Mouse (Mus musculus) kidney, adult 2 months (tissue): ENCODE data around the gene Tmtc1. TPM values are rescaled to one million over a fixed set of nuclear protein-coding genes. Genes with fewer than 3 reads are reported as not detected.

Experiments
- DNase-seq: peaks from one replicate; pipeline ENCODE4 v3.0.0; 2021
- H3K27ac ChIP-seq: fragments of 200-500 bp; 2 replicates; pipeline ENCODE4 v1.5.1; 2012; ENCODE audit warnings: low read depth, low read length, control low read depth, inconsistent platforms; ENCODE audit not compliant: insufficient read depth
- H3K27me3 ChIP-seq: fragments of 200-500 bp; replicated peaks from 2 replicates; pipeline ENCODE4 v1.6.1; 2012; ENCODE audit warnings: mild to moderate bottlenecking, moderate library complexity, low read length, inconsistent platforms; ENCODE audit not compliant: control insufficient read depth, insufficient read depth
- H3K36me3 ChIP-seq: fragments of 200-500 bp; 2 replicates; pipeline ENCODE4 v1.6.1; 2012; ENCODE audit warnings: mild to moderate bottlenecking, moderate library complexity, low read length, inconsistent platforms; ENCODE audit not compliant: control insufficient read depth, insufficient read depth
- H3K4me1 ChIP-seq: fragments of 200-500 bp; 2 replicates; pipeline ENCODE4 v1.6.1; 2011; ENCODE audit warnings: low read length; ENCODE audit not compliant: control insufficient read depth, insufficient read depth
- H3K4me3 ChIP-seq: fragments of 200-500 bp; 2 replicates; pipeline ENCODE4 v1.5.1; 2011; ENCODE audit warnings: mild to moderate bottlenecking, low read depth, low read length, control low read depth; ENCODE audit not compliant: insufficient read depth
- CTCF ChIP-seq: fragments of 200-500 bp; conservative IDR thresholded peaks from 2 replicates; pipeline ENCODE4 v1.5.1; 2011; ENCODE audit warnings: low read depth, mild to moderate bottlenecking, control low read depth, low read length, moderate library complexity, mixed read lengths; ENCODE audit not compliant: insufficient read depth, insufficient read length
- POLR2A ChIP-seq: fragments of 200-500 bp; IDR thresholded peaks from one replicate; pipeline ENCODE4 v1.6.1; 2011; ENCODE audit warnings: low read depth, low read length, control low read depth
- WGBS: fragments of 180-500 bp; shearing (Covaris S2); methylation state at CpG from one replicate; pipeline ENCODE4 v1.1.7; 2018; 5-methylcytosine and 5-hydroxymethylcytosine counted together
- polyA plus RNA-seq: library from polyadenylated mRNA; depleted of rRNA; stranded (reverse); fragments of >200 nt; gene quantifications from 2 replicates; pipeline ENCODE4 v1.2.3, GENCODE M21; 2012; rRNA removed

The Tmtc1 gene
- polyA plus RNA-seq = 10.6 and 11.0 TPM in 2 replicates

GRCm38 (mm10) chr6:148443726-148444701 is at the start of gene Tmtc1:
Gene Tmtc1 (minus strand): TSS chr6:148444389.
- WGBS = 1% methylated on average over 99 of the region's 99 CpGs
- TF ChIP-seq CTCF (no peak), POLR2A (no peak)
- peak; percentile 83 for DNase-seq
- H3K27me3 ChIP-seq = no peaks in the 10 kb centered on the region
- H3K27ac ChIP-seq = peak within 1 kb of the TSS; percentile 21
- peak within 1 kb of the TSS; percentile 55 for H3K4me3 ChIP-seq
- H3K36me3 ChIP-seq = no peaks in the 10 kb centered on the region
- H3K4me1 ChIP-seq = no peaks in the 10 kb centered on the region

DNA sequence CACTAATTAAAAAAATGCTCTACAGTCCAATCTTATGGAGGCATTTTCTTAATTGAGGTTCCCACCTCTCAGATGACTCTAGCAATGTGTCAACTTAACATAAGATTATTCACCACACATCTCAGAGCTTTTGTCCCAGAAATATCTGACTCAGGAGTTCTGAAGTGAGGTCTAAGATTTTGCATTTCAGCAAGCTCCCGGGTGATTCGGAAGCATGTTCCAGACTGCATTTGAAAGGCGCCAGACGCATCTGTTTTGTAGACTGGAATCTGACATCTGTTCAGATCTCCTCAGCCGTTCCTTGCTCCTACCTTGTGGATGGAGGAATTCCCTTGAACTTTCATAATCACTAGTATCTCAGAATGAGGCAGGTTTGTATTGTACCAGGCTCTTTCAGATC is 47.7 kb upstream of the Tmtc1 start:
- H3K4me3 ChIP-seq = no peak overlapping the region
- 88% methylated on average over 5 of the region's 5 CpGs for WGBS
- no peak for DNase-seq

DNA sequence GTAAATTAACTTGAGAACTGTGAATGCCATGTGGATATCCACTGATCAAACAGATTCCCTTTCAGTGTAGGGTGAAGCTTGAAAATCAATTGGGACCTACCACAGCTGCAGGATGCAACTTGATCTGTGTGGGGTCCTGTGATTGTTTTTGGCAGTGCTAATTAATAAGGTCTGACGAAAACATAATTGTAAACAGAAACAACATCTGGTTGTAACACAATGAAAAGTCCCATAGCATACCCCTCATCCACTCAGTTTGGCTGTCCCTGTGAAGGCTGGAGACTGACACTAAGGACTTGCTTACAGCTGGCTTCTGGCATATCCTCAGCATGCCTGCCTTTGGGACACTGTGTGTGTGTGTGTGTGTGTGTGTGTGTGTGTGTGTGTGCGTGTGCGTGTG is 42.6 kb upstream of the Tmtc1 start:
- no peak overlapping the region for H3K27ac ChIP-seq
- H3K4me1 ChIP-seq = no peaks in the 10 kb centered on the region
- no peaks in the 10 kb centered on the region for H3K36me3 ChIP-seq
- H3K27me3 ChIP-seq = no peaks in the 10 kb centered on the region
- H3K4me3 ChIP-seq = no peak overlapping the region
- DNase-seq = no peak
- no peak for TF ChIP-seq CTCF
- no peak for TF ChIP-seq POLR2A
- 67% methylated on average over 3 of the region's 3 CpGs for WGBS

More for the DNA sequence above, 47.7 kb upstream of the Tmtc1 start:
- TF ChIP-seq POLR2A (no peak), CTCF (no peak)
- no peaks in the 10 kb centered on the region for H3K4me1 ChIP-seq
- H3K36me3 ChIP-seq = no peaks in the 10 kb centered on the region
- H3K27me3 ChIP-seq = no peaks in the 10 kb centered on the region
- no peak overlapping the region for H3K27ac ChIP-seq

- TF ChIP-seq POLR2A (no peak), CTCF (no peak)
- no peaks in the 10 kb centered on the region for H3K36me3 ChIP-seq
Observed at GRCm38 (mm10) chr6:148481894-148482293, 37.7 kb upstream of the Tmtc1 start.

DNA sequence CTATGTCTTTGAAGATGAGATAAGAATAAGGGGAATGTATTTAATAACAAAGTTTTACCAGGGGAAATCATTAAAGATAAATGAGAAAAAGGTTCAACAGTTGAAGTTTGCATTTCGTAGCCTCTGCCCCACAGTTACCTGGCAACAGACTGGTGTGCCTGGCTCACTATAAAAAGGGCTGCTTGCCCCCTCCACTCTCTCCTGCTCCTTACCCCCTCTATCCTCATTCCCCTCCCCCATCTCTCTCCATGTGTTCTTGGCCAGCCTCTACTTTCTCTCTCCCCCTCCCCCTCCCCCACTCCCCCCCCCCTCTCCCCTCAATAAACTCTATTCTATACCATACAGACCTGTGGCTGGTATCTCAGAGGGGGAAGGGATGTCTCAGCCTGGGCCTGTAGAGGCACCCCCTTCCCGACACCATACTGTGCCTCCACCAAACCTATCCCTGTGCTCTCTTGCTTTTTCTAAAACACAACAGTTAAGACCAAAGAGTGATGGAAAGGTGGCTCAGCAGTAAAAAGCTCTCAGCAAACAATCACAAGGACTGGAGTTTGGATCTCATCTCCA is 35.6 kb upstream of the Tmtc1 start:
- H3K36me3 ChIP-seq = no peaks in the 10 kb centered on the region

More at GRCm38 (mm10) chr6:148481894-148482293, 37.7 kb upstream of the Tmtc1 start:
- H3K4me3 ChIP-seq = no peak overlapping the region
- no peak overlapping the region for H3K27ac ChIP-seq
- no peaks in the 10 kb centered on the region for H3K4me1 ChIP-seq
- no peak for DNase-seq
- H3K27me3 ChIP-seq = no peaks in the 10 kb centered on the region

DNA sequence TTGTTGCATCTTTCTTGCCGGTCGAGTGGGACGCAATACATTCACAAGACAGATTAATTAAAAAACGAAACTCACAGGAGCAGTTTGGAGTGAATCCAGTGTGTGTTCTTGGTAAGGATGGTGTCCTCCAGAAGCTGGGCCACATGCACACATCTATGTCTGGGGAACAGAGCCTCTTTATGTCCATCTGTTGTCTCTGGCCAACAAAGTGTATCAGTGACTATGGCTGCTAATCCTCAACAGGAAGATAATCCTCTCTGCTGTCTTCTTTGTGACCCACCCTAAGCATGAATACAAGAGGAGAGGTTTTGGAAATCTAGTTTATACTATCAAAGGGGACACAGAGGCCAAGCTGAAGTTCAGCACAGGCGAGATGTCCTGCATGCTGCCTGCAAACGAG is 34.2 kb upstream of the Tmtc1 start:
- WGBS = 75% methylated on average over 6 of the region's 6 CpGs
- TF ChIP-seq CTCF (no peak), POLR2A (no peak)
- DNase-seq = no peak
- Histone ChIP-seq H3K27me3 (no peaks in the 10 kb centered on the region), H3K4me3 (no peak overlapping the region), H3K27ac (no peak overlapping the region), H3K36me3 (no peaks in the 10 kb centered on the region), H3K4me1 (no peaks in the 10 kb centered on the region)

More for the DNA sequence above, 35.6 kb upstream of the Tmtc1 start:
- no peak for TF ChIP-seq CTCF
- TF ChIP-seq POLR2A = no peak
- H3K4me3 ChIP-seq = no peak overlapping the region
- DNase-seq = no peak
- 84% methylated on average over 2 of the region's 2 CpGs for WGBS
- no peaks in the 10 kb centered on the region for H3K4me1 ChIP-seq
- no peaks in the 10 kb centered on the region for H3K27me3 ChIP-seq
- H3K27ac ChIP-seq = no peak overlapping the region

DNA sequence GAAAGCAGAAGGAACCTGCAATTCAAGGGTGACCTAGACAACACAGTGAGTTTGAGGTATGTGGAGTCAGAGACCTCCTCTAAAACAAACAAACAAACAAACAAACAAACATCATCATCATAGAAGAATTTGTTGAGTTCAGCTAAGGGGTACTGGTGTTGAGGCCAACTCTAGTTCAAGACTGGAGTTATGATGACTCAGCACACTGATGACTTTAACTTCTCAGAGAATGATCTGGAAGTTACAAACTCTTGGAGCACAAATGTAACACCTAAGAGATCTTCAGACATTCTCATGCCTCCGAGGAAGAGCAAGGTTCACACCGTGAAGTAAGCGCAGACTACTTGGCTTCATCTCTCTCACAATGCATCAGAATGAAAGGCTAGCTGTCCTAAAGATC is 28.1 kb upstream of the Tmtc1 start:
- 98% methylated on average over 3 of the region's 3 CpGs for WGBS

More for the DNA sequence above, 28.1 kb upstream of the Tmtc1 start:
- H3K36me3 ChIP-seq = no peaks in the 10 kb centered on the region
- no peak overlapping the region for H3K27ac ChIP-seq
- no peaks in the 10 kb centered on the region for H3K4me1 ChIP-seq
- TF ChIP-seq POLR2A (no peak), CTCF (no peak)
- DNase-seq = no peak
- no peaks in the 10 kb centered on the region for H3K27me3 ChIP-seq
- no peak overlapping the region for H3K4me3 ChIP-seq
